Mouse (Mus musculus): ENCODE data around the gene Dnajc3. TPM values are rescaled to one million over a fixed set of nuclear protein-coding genes. Genes with fewer than 3 reads are reported as not detected.

The Dnajc3 gene
- polyA plus RNA-seq, 1 experiment from 2014 or later: 52.3 TPM

GRCm38 (mm10) chr14:118987523-118988496 is 50.0 kb downstream of the Dnajc3 start:
- Histone ChIP-seq H3K4me2 (replicated peaks; ENCODE audit: low read depth, low read length) (no peak overlapping the region), H3K4me1 (ENCODE audit: insufficient read depth, low read length) (no peaks in the 10 kb centered on the region), H3K27ac (ENCODE audit: low read length) (no peak overlapping the region), H3K36me3 (ENCODE audit: insufficient read depth, low read length) (peaks cover 7% of the 10 kb centered on the region), H3K27me3 (ENCODE audit: insufficient read depth, low read length) (no peaks in the 10 kb centered on the region), H3K4me3 (ENCODE audit: low read length) (no peak overlapping the region), H3K9me3 (ENCODE audit: low read length) (no peaks in the 10 kb centered on the region), H3K9ac (replicated peaks; ENCODE audit: low read length) (no peak overlapping the region)
- WGBS: 62% methylated on average over 13 of the region's 13 CpGs
- no peak for ATAC-seq (ENCODE audit: low FRiP score, low TSS enrichment)

DNA sequence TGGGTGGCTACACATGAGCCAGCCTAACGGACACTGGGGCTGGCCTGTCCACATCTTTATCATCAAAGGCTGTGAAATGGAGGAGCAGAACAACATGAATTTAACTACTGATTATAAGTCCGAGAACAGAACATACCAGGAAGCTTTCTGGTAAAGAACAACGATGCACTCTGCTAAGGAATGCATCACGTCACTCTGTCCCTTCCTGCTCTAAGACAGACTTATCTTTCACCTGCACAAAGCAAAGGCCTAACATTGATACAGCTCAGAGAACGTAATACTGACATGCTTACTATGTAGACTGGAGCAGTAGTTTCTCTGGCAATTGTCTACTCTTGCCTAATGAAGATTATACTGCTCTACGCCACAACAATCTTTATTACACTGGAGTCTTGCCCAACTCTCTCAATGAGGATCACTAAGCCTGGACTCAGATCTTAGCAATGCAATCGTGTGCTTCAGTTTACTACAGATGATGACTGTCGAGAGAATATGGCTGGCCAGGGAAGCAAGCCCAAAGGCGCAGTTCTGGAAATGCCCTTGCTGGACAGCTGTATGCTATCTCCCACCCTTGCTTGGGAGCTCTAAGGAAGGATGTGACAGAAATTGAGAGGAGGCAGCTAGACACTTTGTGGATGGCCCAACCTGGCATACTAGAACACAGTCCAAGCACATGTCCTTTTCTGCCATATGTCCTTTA is 57.6 kb downstream of the Dnajc3 start:
- no peak for ATAC-seq (ENCODE audit: low FRiP score, low TSS enrichment)
- no peaks in the 10 kb centered on the region for H3K9me3 ChIP-seq (ENCODE audit: low read length)
- no peaks in the 10 kb centered on the region for H3K4me1 ChIP-seq (ENCODE audit: insufficient read depth, low read length)
- H3K27me3 ChIP-seq (ENCODE audit: insufficient read depth, low read length): no peaks in the 10 kb centered on the region
- no peak overlapping the region for H3K9ac ChIP-seq (replicated peaks; ENCODE audit: low read length)
- no peak overlapping the region for H3K27ac ChIP-seq (ENCODE audit: low read length)
- peaks cover 29% of the 10 kb centered on the region for H3K36me3 ChIP-seq (ENCODE audit: insufficient read depth, low read length)
- WGBS: 89% methylated on average over 9 of the region's 9 CpGs
- no peak overlapping the region for H3K4me2 ChIP-seq (replicated peaks; ENCODE audit: low read depth, low read length)
- no peak overlapping the region for H3K4me3 ChIP-seq (ENCODE audit: low read length)

GRCm38 (mm10) chr14:119003320-119003719 is 65.5 kb downstream of the Dnajc3 start:
- H3K9ac ChIP-seq (replicated peaks; ENCODE audit: low read length): no peak overlapping the region
- H3K27me3 ChIP-seq (ENCODE audit: insufficient read depth, low read length): no peaks in the 10 kb centered on the region
- peaks cover 20% of the 10 kb centered on the region for H3K36me3 ChIP-seq (ENCODE audit: insufficient read depth, low read length)
- H3K9me3 ChIP-seq (ENCODE audit: low read length): peaks cover 2% of the 10 kb centered on the region; the same call in 1 of the 2 replicates
- H3K27ac ChIP-seq (ENCODE audit: low read length): no peak overlapping the region
- ATAC-seq (ENCODE audit: low FRiP score, low TSS enrichment): no peak
- H3K4me2 ChIP-seq (replicated peaks; ENCODE audit: low read depth, low read length): no peak overlapping the region
- no peak overlapping the region for H3K4me3 ChIP-seq (ENCODE audit: low read length)
- H3K4me1 ChIP-seq (ENCODE audit: insufficient read depth, low read length): peaks cover 6% of the 10 kb centered on the region; the same call in 1 of the 2 replicates

DNA sequence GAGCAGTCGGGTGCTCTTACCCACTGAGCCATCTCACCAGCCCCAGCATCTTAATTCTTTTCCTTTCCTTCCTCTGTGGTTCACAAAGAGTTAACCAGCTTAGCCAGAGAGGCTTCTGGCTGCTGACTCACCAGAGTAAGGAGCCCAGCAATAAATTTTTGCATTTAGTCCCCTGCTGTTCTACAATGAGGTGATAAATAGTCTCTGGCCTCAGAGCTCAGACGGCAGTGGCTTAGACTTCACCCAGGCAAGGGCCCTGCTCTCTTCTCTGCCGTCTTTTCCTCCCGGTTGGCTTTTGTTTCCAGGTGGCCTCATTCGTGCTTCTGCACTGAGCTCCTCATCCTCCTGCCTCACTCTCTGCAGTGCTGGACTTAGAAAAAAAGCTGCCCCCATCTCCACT is 68.1 kb downstream of the Dnajc3 start:
- H3K4me3 ChIP-seq (ENCODE audit: low read length): peak overlapping the region; percentile 3; the same call in 1 of the 2 replicates
- no peaks in the 10 kb centered on the region for H3K27me3 ChIP-seq (ENCODE audit: insufficient read depth, low read length)
- 11% methylated on average over 5 of the region's 5 CpGs for WGBS
- H3K9ac ChIP-seq (replicated peaks; ENCODE audit: low read length): no peak overlapping the region
- peaks cover 2% of the 10 kb centered on the region; the same call in 1 of the 2 replicates for H3K9me3 ChIP-seq (ENCODE audit: low read length)
- peaks cover 10% of the 10 kb centered on the region for H3K36me3 ChIP-seq (ENCODE audit: insufficient read depth, low read length)
- H3K4me2 ChIP-seq (replicated peaks; ENCODE audit: low read depth, low read length): peak overlapping the region; percentile 62
- no peak for ATAC-seq (ENCODE audit: low FRiP score, low TSS enrichment)
- H3K27ac ChIP-seq (ENCODE audit: low read length): peak overlapping the region; percentile 50; the same call in 1 of the 2 replicates
- H3K4me1 ChIP-seq (ENCODE audit: insufficient read depth, low read length): peaks cover 6% of the 10 kb centered on the region; the same call in 1 of the 2 replicates

DNA sequence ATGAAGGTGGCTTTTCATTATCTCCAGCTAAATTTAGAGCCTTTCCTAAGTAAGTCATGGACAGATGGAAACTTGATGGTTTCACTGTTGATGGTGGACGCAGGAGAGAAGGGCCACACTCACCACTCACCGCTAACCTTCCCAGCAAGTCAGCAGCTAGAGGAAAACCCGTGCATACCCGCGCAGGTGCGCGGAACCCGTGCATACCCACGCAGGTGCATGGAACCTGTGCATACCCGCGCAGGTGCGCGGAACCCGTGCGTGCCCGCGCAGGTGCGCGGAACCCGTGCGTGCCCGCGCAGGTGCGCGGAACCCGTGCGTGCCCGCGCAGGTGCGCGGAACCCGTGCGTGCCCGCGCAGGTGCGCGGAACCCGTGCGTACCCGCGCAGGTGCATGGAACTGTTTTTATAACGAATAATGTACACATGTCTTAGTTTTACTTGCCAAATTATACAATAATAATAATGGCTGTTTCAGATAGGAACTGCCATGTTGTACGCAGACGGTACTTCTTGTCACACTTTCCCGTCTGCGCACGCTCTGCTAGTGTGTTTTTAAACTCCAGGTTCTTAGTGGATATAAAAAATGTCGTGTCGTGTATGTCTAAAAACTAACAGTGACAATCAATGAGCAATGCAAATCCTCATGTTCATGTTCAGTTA is 68.8 kb downstream of the Dnajc3 start:
- peaks cover 5% of the 10 kb centered on the region for H3K36me3 ChIP-seq (ENCODE audit: insufficient read depth, low read length)
- ATAC-seq (ENCODE audit: low FRiP score, low TSS enrichment): no peak
- H3K4me2 ChIP-seq (replicated peaks; ENCODE audit: low read depth, low read length): peak overlapping the region; percentile 62
- peak overlapping the region; percentile 45 for H3K9ac ChIP-seq (replicated peaks; ENCODE audit: low read length)
- H3K27ac ChIP-seq (ENCODE audit: low read length): peak overlapping the region; percentile 80
- no peaks in the 10 kb centered on the region for H3K27me3 ChIP-seq (ENCODE audit: insufficient read depth, low read length)
- H3K4me1 ChIP-seq (ENCODE audit: insufficient read depth, low read length): peaks cover 6% of the 10 kb centered on the region; the same call in 1 of the 2 replicates
- WGBS: 1% methylated on average over 49 of the region's 49 CpGs
- peak overlapping the region; percentile 49 for H3K4me3 ChIP-seq (ENCODE audit: low read length)
- H3K9me3 ChIP-seq (ENCODE audit: low read length): no peaks in the 10 kb centered on the region

- Histone ChIP-seq H3K4me3 (ENCODE audit: low read length) (peak overlapping the region; percentile 49), H3K9me3 (ENCODE audit: low read length) (no peaks in the 10 kb centered on the region), H3K9ac (replicated peaks; ENCODE audit: low read length) (peak overlapping the region; percentile 60), H3K36me3 (ENCODE audit: insufficient read depth, low read length) (peaks cover 8% of the 10 kb centered on the region), H3K27ac (ENCODE audit: low read length) (peak overlapping the region; percentile 80), H3K4me2 (replicated peaks; ENCODE audit: low read depth, low read length) (peak overlapping the region; percentile 62), H3K4me1 (ENCODE audit: insufficient read depth, low read length) (peaks cover 6% of the 10 kb centered on the region; the same call in 1 of the 2 replicates), H3K27me3 (ENCODE audit: insufficient read depth, low read length) (no peaks in the 10 kb centered on the region)
- ATAC-seq (ENCODE audit: low FRiP score, low TSS enrichment): peak; percentile 100
- WGBS: 1% methylated on average over 13 of the region's 13 CpGs
These were observed 69.6 kb downstream of the Dnajc3 start for GRCm38 (mm10) chr14:119007103-119007951.

GRCm38 (mm10) chr14:119008031-119008590 is 70.3 kb downstream of the Dnajc3 start:
- Histone ChIP-seq H3K9me3 (ENCODE audit: low read length) (no peaks in the 10 kb centered on the region), H3K36me3 (ENCODE audit: insufficient read depth, low read length) (peaks cover 11% of the 10 kb centered on the region), H3K4me1 (ENCODE audit: insufficient read depth, low read length) (peaks cover 6% of the 10 kb centered on the region; the same call in 1 of the 2 replicates), H3K27me3 (ENCODE audit: insufficient read depth, low read length) (no peaks in the 10 kb centered on the region), H3K4me3 (ENCODE audit: low read length) (peak overlapping the region; percentile 49), H3K27ac (ENCODE audit: low read length) (peak overlapping the region; percentile 64), H3K9ac (replicated peaks; ENCODE audit: low read length) (peak overlapping the region; percentile 60), H3K4me2 (replicated peaks; ENCODE audit: low read depth, low read length) (peak overlapping the region; percentile 62)
- 55% methylated on average over 7 of the region's 7 CpGs for WGBS
- ATAC-seq (ENCODE audit: low FRiP score, low TSS enrichment): no peak

GRCm38 (mm10) chr14:119009531-119009930 is 71.8 kb downstream of the Dnajc3 start:
- H3K4me3 ChIP-seq (ENCODE audit: low read length): no peak overlapping the region
- H3K27ac ChIP-seq (ENCODE audit: low read length): no peak overlapping the region
- ATAC-seq (ENCODE audit: low FRiP score, low TSS enrichment): no peak
- WGBS: 95% methylated on average over 2 of the region's 2 CpGs
- no peaks in the 10 kb centered on the region for H3K27me3 ChIP-seq (ENCODE audit: insufficient read depth, low read length)
- H3K9me3 ChIP-seq (ENCODE audit: low read length): no peaks in the 10 kb centered on the region
- H3K4me2 ChIP-seq (replicated peaks; ENCODE audit: low read depth, low read length): no peak overlapping the region
- H3K36me3 ChIP-seq (ENCODE audit: insufficient read depth, low read length): peaks cover 11% of the 10 kb centered on the region
- H3K4me1 ChIP-seq (ENCODE audit: insufficient read depth, low read length): peaks cover 6% of the 10 kb centered on the region; the same call in 1 of the 2 replicates
- H3K9ac ChIP-seq (replicated peaks; ENCODE audit: low read length): no peak overlapping the region
